Mouse (Mus musculus): Measurements from ENCODE around the gene Ski. TPM values are rescaled to one million over a fixed set of nuclear protein-coding genes. Genes with fewer than 3 reads are reported as not detected.
A peak's percentile ranks its signal among the peaks of the same experiment; 100 is the strongest.

Gene Ski
- polyA plus RNA-seq, 1 experiment from 2014 or later: 34.9 TPM

- Histone ChIP-seq H3K9ac (ENCODE audit: low read depth, low read length) (no peak overlapping the region), H3K36me3 (ENCODE audit: control insufficient read depth, insufficient read depth, low read length) (no peaks in the 10 kb centered on the region), H3K9me3 (ENCODE audit: control insufficient read depth, low read length) (no peaks in the 10 kb centered on the region), H3K27ac (replicated peaks; ENCODE audit: low read depth, low read length) (no peak overlapping the region), H3K27me3 (replicated peaks; ENCODE audit: control insufficient read depth, insufficient read depth, low read length) (no peaks in the 10 kb centered on the region), H3K4me1 (ENCODE audit: control insufficient read depth, insufficient read depth, low read length) (peaks cover 38% of the 10 kb centered on the region), H3K4me3 (ENCODE audit: low read depth, low read length) (no peak overlapping the region), H3K4me2 (ENCODE audit: low read depth, low read length) (no peak overlapping the region)
- ATAC-seq (ENCODE audit: low read depth) (no peak), DNase-seq (ENCODE audit: low spot score) (no peak)
- WGBS: 67% methylated on average over 6 of the region's 6 CpGs
Observed at GRCm38 (mm10) chr4:155239494-155239893, 17.1 kb upstream of the Ski start.

GRCm38 (mm10) chr4:155238276-155238675 is 15.9 kb upstream of the Ski start:
- Histone ChIP-seq H3K36me3 (ENCODE audit: control insufficient read depth, insufficient read depth, low read length) (no peaks in the 10 kb centered on the region), H3K4me2 (ENCODE audit: low read depth, low read length) (no peak overlapping the region), H3K4me1 (ENCODE audit: control insufficient read depth, insufficient read depth, low read length) (peaks cover 50% of the 10 kb centered on the region), H3K4me3 (ENCODE audit: low read depth, low read length) (no peak overlapping the region), H3K9me3 (ENCODE audit: control insufficient read depth, low read length) (no peaks in the 10 kb centered on the region), H3K27me3 (replicated peaks; ENCODE audit: control insufficient read depth, insufficient read depth, low read length) (no peaks in the 10 kb centered on the region), H3K9ac (ENCODE audit: low read depth, low read length) (0 out of 2 replicates have a peak overlapping the region, but pooled peaks have one; percentile 6), H3K27ac (replicated peaks; ENCODE audit: low read depth, low read length) (peak overlapping the region; percentile 65)
- DNase-seq (ENCODE audit: low spot score): peak; percentile 61
- WGBS: 50% methylated on average over 5 of the region's 5 CpGs
- ATAC-seq (ENCODE audit: low read depth): no peak

DNA sequence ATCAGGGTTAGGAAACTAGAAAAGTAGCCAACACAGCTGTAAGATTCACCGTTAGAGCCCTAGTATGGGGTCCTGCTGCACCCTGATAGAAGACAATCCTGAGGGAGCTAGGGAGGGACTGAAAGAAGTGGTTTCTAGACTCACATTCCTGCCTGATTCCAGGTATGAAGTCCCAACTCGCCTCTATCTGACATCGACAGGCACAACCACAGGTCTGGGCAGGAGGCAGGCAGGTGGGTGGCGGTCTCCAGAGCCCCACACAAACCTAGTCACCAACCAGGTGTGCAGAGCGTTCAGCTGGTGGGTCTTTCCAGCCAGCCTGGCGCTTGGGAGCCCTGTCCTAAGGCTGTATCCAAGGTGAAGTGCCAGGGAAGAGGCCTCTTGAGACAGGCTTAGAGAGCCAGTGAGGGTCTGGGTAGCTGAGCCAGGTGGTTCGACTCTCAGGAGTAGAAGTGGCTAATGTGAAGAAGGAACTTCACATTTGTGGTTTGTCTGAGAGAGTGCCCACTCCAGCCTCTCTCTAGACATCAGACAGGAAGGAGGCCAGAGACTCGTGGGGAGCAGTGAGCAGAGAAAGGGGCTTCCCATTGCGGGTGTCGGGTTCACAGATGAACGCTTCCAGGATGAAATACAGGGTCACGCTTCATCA is 14.5 kb upstream of the Ski start:
- ATAC-seq (ENCODE audit: low read depth) (no peak), DNase-seq (ENCODE audit: low spot score) (peak; percentile 64)
- WGBS: 66% methylated on average over 11 of the region's 12 CpGs
- no peaks in the 10 kb centered on the region for H3K9me3 ChIP-seq (ENCODE audit: control insufficient read depth, low read length)
- peaks cover 58% of the 10 kb centered on the region for H3K4me1 ChIP-seq (ENCODE audit: control insufficient read depth, insufficient read depth, low read length)
- H3K36me3 ChIP-seq (ENCODE audit: control insufficient read depth, insufficient read depth, low read length): no peaks in the 10 kb centered on the region
- H3K27ac ChIP-seq (replicated peaks; ENCODE audit: low read depth, low read length): peak overlapping the region; percentile 100
- H3K27me3 ChIP-seq (replicated peaks; ENCODE audit: control insufficient read depth, insufficient read depth, low read length): no peaks in the 10 kb centered on the region
- no peak overlapping the region for H3K9ac ChIP-seq (ENCODE audit: low read depth, low read length)
- H3K4me3 ChIP-seq (ENCODE audit: low read depth, low read length): no peak overlapping the region
- H3K4me2 ChIP-seq (ENCODE audit: low read depth, low read length): no peak overlapping the region

GRCm38 (mm10) chr4:155235311-155236119 is 13.1 kb upstream of the Ski start:
- no peaks in the 10 kb centered on the region for H3K36me3 ChIP-seq (ENCODE audit: control insufficient read depth, insufficient read depth, low read length)
- DNase-seq (ENCODE audit: low spot score) (peak; percentile 96), ATAC-seq (ENCODE audit: low read depth) (peak; percentile 83)
- WGBS: 10% methylated on average over 16 of the region's 18 CpGs
- H3K4me1 ChIP-seq (ENCODE audit: control insufficient read depth, insufficient read depth, low read length): peaks cover 58% of the 10 kb centered on the region
- H3K27me3 ChIP-seq (replicated peaks; ENCODE audit: control insufficient read depth, insufficient read depth, low read length): no peaks in the 10 kb centered on the region
- no peaks in the 10 kb centered on the region for H3K9me3 ChIP-seq (ENCODE audit: control insufficient read depth, low read length)
- peak overlapping the region; percentile 100 for H3K27ac ChIP-seq (replicated peaks; ENCODE audit: low read depth, low read length)
- H3K4me3 ChIP-seq (ENCODE audit: low read depth, low read length): peak overlapping the region; percentile 15
- H3K9ac ChIP-seq (ENCODE audit: low read depth, low read length): peak overlapping the region; percentile 63
- H3K4me2 ChIP-seq (ENCODE audit: low read depth, low read length): peak overlapping the region; percentile 40

GRCm38 (mm10) chr4:155234371-155235310 is 12.2 kb upstream of the Ski start:
- Histone ChIP-seq H3K9me3 (ENCODE audit: control insufficient read depth, low read length) (no peaks in the 10 kb centered on the region), H3K9ac (ENCODE audit: low read depth, low read length) (peak overlapping the region; percentile 63), H3K27ac (replicated peaks; ENCODE audit: low read depth, low read length) (peak overlapping the region; percentile 100), H3K4me2 (ENCODE audit: low read depth, low read length) (peak overlapping the region; percentile 40), H3K4me1 (ENCODE audit: control insufficient read depth, insufficient read depth, low read length) (peaks cover 58% of the 10 kb centered on the region), H3K36me3 (ENCODE audit: control insufficient read depth, insufficient read depth, low read length) (no peaks in the 10 kb centered on the region), H3K4me3 (ENCODE audit: low read depth, low read length) (peak overlapping the region; percentile 15), H3K27me3 (replicated peaks; ENCODE audit: control insufficient read depth, insufficient read depth, low read length) (no peaks in the 10 kb centered on the region)
- no peak; the same call in 1 of the 2 replicates for ATAC-seq (ENCODE audit: low read depth)
- WGBS: 50% methylated on average over 8 of the region's 8 CpGs
- DNase-seq (ENCODE audit: low spot score): peak; percentile 62

GRCm38 (mm10) chr4:155233878-155234277 is 11.5 kb upstream of the Ski start:
- Histone ChIP-seq H3K4me2 (ENCODE audit: low read depth, low read length) (peak overlapping the region; percentile 40), H3K27ac (replicated peaks; ENCODE audit: low read depth, low read length) (peak overlapping the region; percentile 100), H3K4me3 (ENCODE audit: low read depth, low read length) (no peak overlapping the region), H3K9me3 (ENCODE audit: control insufficient read depth, low read length) (no peaks in the 10 kb centered on the region), H3K27me3 (replicated peaks; ENCODE audit: control insufficient read depth, insufficient read depth, low read length) (no peaks in the 10 kb centered on the region), H3K4me1 (ENCODE audit: control insufficient read depth, insufficient read depth, low read length) (peaks cover 58% of the 10 kb centered on the region), H3K9ac (ENCODE audit: low read depth, low read length) (peak overlapping the region; percentile 63), H3K36me3 (ENCODE audit: control insufficient read depth, insufficient read depth, low read length) (no peaks in the 10 kb centered on the region)
- peak; percentile 96 for DNase-seq (ENCODE audit: low spot score)
- peak; percentile 82 for ATAC-seq (ENCODE audit: low read depth)
- 1% methylated on average over 10 of the region's 10 CpGs for WGBS

DNA sequence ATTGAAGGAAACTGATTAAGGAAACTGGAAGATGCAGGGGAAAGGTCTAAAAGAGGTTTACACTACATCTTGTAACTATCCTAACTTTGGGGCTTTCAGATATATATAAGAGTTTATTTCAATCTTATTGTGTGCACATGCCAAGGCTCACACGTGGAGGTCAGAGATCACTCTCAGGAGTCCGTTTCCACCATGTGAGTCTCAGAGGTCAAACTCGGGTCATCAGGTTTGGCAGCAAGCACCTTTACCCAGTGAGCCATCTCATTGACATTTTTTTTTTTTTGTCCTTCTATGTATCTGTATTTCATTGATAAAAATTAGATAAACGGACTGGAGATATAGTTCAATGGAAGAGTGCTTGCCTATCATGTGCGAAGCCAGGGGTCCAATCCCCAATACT is 6.1 kb upstream of the Ski start:
- no peak overlapping the region for H3K4me2 ChIP-seq (ENCODE audit: low read depth, low read length)
- no peak overlapping the region for H3K4me3 ChIP-seq (ENCODE audit: low read depth, low read length)
- WGBS: 76% methylated on average over 5 of the region's 5 CpGs
- DNase-seq (ENCODE audit: low spot score) (no peak), ATAC-seq (ENCODE audit: low read depth) (no peak)
- no peaks in the 10 kb centered on the region for H3K36me3 ChIP-seq (ENCODE audit: control insufficient read depth, insufficient read depth, low read length)
- H3K4me1 ChIP-seq (ENCODE audit: control insufficient read depth, insufficient read depth, low read length): peaks cover 15% of the 10 kb centered on the region
- H3K27ac ChIP-seq (replicated peaks; ENCODE audit: low read depth, low read length): no peak overlapping the region
- H3K9ac ChIP-seq (ENCODE audit: low read depth, low read length): no peak overlapping the region
- no peaks in the 10 kb centered on the region for H3K9me3 ChIP-seq (ENCODE audit: control insufficient read depth, low read length)
- no peaks in the 10 kb centered on the region for H3K27me3 ChIP-seq (replicated peaks; ENCODE audit: control insufficient read depth, insufficient read depth, low read length)

GRCm38 (mm10) chr4:155227986-155228385 is 5.6 kb upstream of the Ski start:
- no peak overlapping the region for H3K27ac ChIP-seq (replicated peaks; ENCODE audit: low read depth, low read length)
- H3K27me3 ChIP-seq (replicated peaks; ENCODE audit: control insufficient read depth, insufficient read depth, low read length): no peaks in the 10 kb centered on the region
- peaks cover 11% of the 10 kb centered on the region for H3K4me1 ChIP-seq (ENCODE audit: control insufficient read depth, insufficient read depth, low read length)
- 77% methylated on average over 4 of the region's 4 CpGs for WGBS
- no peak for DNase-seq (ENCODE audit: low spot score)
- no peak overlapping the region for H3K9ac ChIP-seq (ENCODE audit: low read depth, low read length)
- H3K9me3 ChIP-seq (ENCODE audit: control insufficient read depth, low read length): no peaks in the 10 kb centered on the region
- no peak overlapping the region for H3K4me2 ChIP-seq (ENCODE audit: low read depth, low read length)
- no peak for ATAC-seq (ENCODE audit: low read depth)
- H3K4me3 ChIP-seq (ENCODE audit: low read depth, low read length): no peak overlapping the region
- no peaks in the 10 kb centered on the region for H3K36me3 ChIP-seq (ENCODE audit: control insufficient read depth, insufficient read depth, low read length)
